Mouse (Mus musculus): ENCODE measurements around the gene Taok2. TPM values are rescaled to one million over a fixed set of nuclear protein-coding genes. Genes with fewer than 3 reads are reported as not detected.

Gene Taok2
- polyA plus RNA-seq, 1 experiment from 2014 or later = 21.6 TPM

GRCm38 (mm10) chr7:126868003-126868402 is 16.5 kb downstream of the Taok2 start:
- Histone ChIP-seq H3K4me2 (ENCODE audit: low read depth, low read length) (no peak overlapping the region), H3K9ac (replicated peaks; ENCODE audit: low read length) (no peak overlapping the region), H3K27me3 (ENCODE audit: control insufficient read depth, insufficient read depth, low read length) (no peaks in the 10 kb centered on the region), H3K4me1 (ENCODE audit: control insufficient read depth, insufficient read depth, low read length) (peaks cover 6% of the 10 kb centered on the region), H3K27ac (replicated peaks; ENCODE audit: low read depth, low read length) (no peak overlapping the region), H3K9me3 (replicated peaks; ENCODE audit: control insufficient read depth, low read length) (no peaks in the 10 kb centered on the region), H3K4me3 (ENCODE audit: low read depth, low read length) (no peak overlapping the region), H3K36me3 (replicated peaks; ENCODE audit: control insufficient read depth, insufficient read depth, low read depth, low read length) (peaks cover 44% of the 10 kb centered on the region)
- no peak for ATAC-seq (replicated peaks; ENCODE audit: insufficient number of reproducible peaks, low FRiP score, low TSS enrichment, low read depth)
- DNase-seq (ENCODE audit: low spot score) = no peak
- 88% methylated on average over 12 of the region's 12 CpGs for WGBS

GRCm38 (mm10) chr7:126867534-126867933 is 17.0 kb downstream of the Taok2 start:
- Histone ChIP-seq H3K27me3 (ENCODE audit: control insufficient read depth, insufficient read depth, low read length) (no peaks in the 10 kb centered on the region), H3K4me1 (ENCODE audit: control insufficient read depth, insufficient read depth, low read length) (peaks cover 6% of the 10 kb centered on the region), H3K9me3 (replicated peaks; ENCODE audit: control insufficient read depth, low read length) (no peaks in the 10 kb centered on the region), H3K4me2 (ENCODE audit: low read depth, low read length) (no peak overlapping the region), H3K9ac (replicated peaks; ENCODE audit: low read length) (no peak overlapping the region), H3K4me3 (ENCODE audit: low read depth, low read length) (no peak overlapping the region), H3K27ac (replicated peaks; ENCODE audit: low read depth, low read length) (no peak overlapping the region), H3K36me3 (replicated peaks; ENCODE audit: control insufficient read depth, insufficient read depth, low read depth, low read length) (peaks cover 39% of the 10 kb centered on the region)
- WGBS = 94% methylated on average over 2 of the region's 2 CpGs
- ATAC-seq (replicated peaks; ENCODE audit: insufficient number of reproducible peaks, low FRiP score, low TSS enrichment, low read depth) (no peak), DNase-seq (ENCODE audit: low spot score) (no peak)

GRCm38 (mm10) chr7:126863791-126864190 is 20.7 kb downstream of the Taok2 start:
- Histone ChIP-seq H3K4me1 (ENCODE audit: control insufficient read depth, insufficient read depth, low read length) (peaks cover 6% of the 10 kb centered on the region), H3K27ac (replicated peaks; ENCODE audit: low read depth, low read length) (no peak overlapping the region), H3K4me2 (ENCODE audit: low read depth, low read length) (peak overlapping the region; percentile 75), H3K9ac (replicated peaks; ENCODE audit: low read length) (peak overlapping the region; percentile 75), H3K27me3 (ENCODE audit: control insufficient read depth, insufficient read depth, low read length) (no peaks in the 10 kb centered on the region), H3K36me3 (replicated peaks; ENCODE audit: control insufficient read depth, insufficient read depth, low read depth, low read length) (peaks cover 13% of the 10 kb centered on the region), H3K4me3 (ENCODE audit: low read depth, low read length) (peak overlapping the region; percentile 46), H3K9me3 (replicated peaks; ENCODE audit: control insufficient read depth, low read length) (no peaks in the 10 kb centered on the region)
- ATAC-seq (replicated peaks; ENCODE audit: insufficient number of reproducible peaks, low FRiP score, low TSS enrichment, low read depth) (no peak), DNase-seq (ENCODE audit: low spot score) (no peak)
- 72% methylated on average over 6 of the region's 6 CpGs for WGBS

- WGBS = under 1% methylated on average over 41 of the region's 41 CpGs
- Histone ChIP-seq H3K27me3 (ENCODE audit: control insufficient read depth, insufficient read depth, low read length) (no peaks in the 10 kb centered on the region), H3K4me3 (ENCODE audit: low read depth, low read length) (peak within 1 kb of the TSS; percentile 46), H3K4me1 (ENCODE audit: control insufficient read depth, insufficient read depth, low read length) (peaks cover 6% of the 10 kb centered on the region), H3K27ac (replicated peaks; ENCODE audit: low read depth, low read length) (peak within 1 kb of the TSS; percentile 43), H3K9me3 (replicated peaks; ENCODE audit: control insufficient read depth, low read length) (no peaks in the 10 kb centered on the region), H3K9ac (replicated peaks; ENCODE audit: low read length) (peak within 1 kb of the TSS; percentile 75), H3K36me3 (replicated peaks; ENCODE audit: control insufficient read depth, insufficient read depth, low read depth, low read length) (peaks cover 10% of the 10 kb centered on the region), H3K4me2 (ENCODE audit: low read depth, low read length) (peak within 1 kb of the TSS; percentile 81)
- peak; percentile 29; the same call in 1 of the 2 replicates for ATAC-seq (replicated peaks; ENCODE audit: insufficient number of reproducible peaks, low FRiP score, low TSS enrichment, low read depth)
- peak; percentile 99 for DNase-seq (ENCODE audit: low spot score)
These were observed 22.2 kb downstream of the Taok2 start, which contains the start of gene Ino80e for GRCm38 (mm10) chr7:126862147-126862784. Gene Ino80e (minus strand): TSS chr7:126862377.

- peaks cover 5% of the 10 kb centered on the region for H3K36me3 ChIP-seq (replicated peaks; ENCODE audit: control insufficient read depth, insufficient read depth, low read depth, low read length)
- H3K4me1 ChIP-seq (ENCODE audit: control insufficient read depth, insufficient read depth, low read length) = peaks cover 6% of the 10 kb centered on the region
- 3% methylated on average over 42 of the region's 42 CpGs for WGBS
- H3K4me3 ChIP-seq (ENCODE audit: low read depth, low read length) = peak within 1 kb of the TSS; percentile 46
- H3K9ac ChIP-seq (replicated peaks; ENCODE audit: low read length) = peak within 1 kb of the TSS; percentile 75
- DNase-seq (ENCODE audit: low spot score) (peak; percentile 98), ATAC-seq (replicated peaks; ENCODE audit: insufficient number of reproducible peaks, low FRiP score, low TSS enrichment, low read depth) (peak; percentile 86)
- peak within 1 kb of the TSS; percentile 81 for H3K4me2 ChIP-seq (ENCODE audit: low read depth, low read length)
- peak within 1 kb of the TSS; percentile 43 for H3K27ac ChIP-seq (replicated peaks; ENCODE audit: low read depth, low read length)
- H3K27me3 ChIP-seq (ENCODE audit: control insufficient read depth, insufficient read depth, low read length) = no peaks in the 10 kb centered on the region
- H3K9me3 ChIP-seq (replicated peaks; ENCODE audit: control insufficient read depth, low read length) = no peaks in the 10 kb centered on the region
These were observed 22.9 kb downstream of the Taok2 start, which contains the start of gene Hirip3 for GRCm38 (mm10) chr7:126861429-126862130. Gene Hirip3 (plus strand): TSS chr7:126861972.

- peak overlapping the region; percentile 81 for H3K4me2 ChIP-seq (ENCODE audit: low read depth, low read length)
- DNase-seq (ENCODE audit: low spot score) = no peak
- peak overlapping the region; percentile 46 for H3K4me3 ChIP-seq (ENCODE audit: low read depth, low read length)
- peaks cover 6% of the 10 kb centered on the region for H3K4me1 ChIP-seq (ENCODE audit: control insufficient read depth, insufficient read depth, low read length)
- H3K9me3 ChIP-seq (replicated peaks; ENCODE audit: control insufficient read depth, low read length) = no peaks in the 10 kb centered on the region
- H3K27me3 ChIP-seq (ENCODE audit: control insufficient read depth, insufficient read depth, low read length) = no peaks in the 10 kb centered on the region
- H3K9ac ChIP-seq (replicated peaks; ENCODE audit: low read length) = peak overlapping the region; percentile 75
- H3K36me3 ChIP-seq (replicated peaks; ENCODE audit: control insufficient read depth, insufficient read depth, low read depth, low read length) = peaks cover under 1% of the 10 kb centered on the region
- no peak for ATAC-seq (replicated peaks; ENCODE audit: insufficient number of reproducible peaks, low FRiP score, low TSS enrichment, low read depth)
- 68% methylated on average over 5 of the region's 5 CpGs for WGBS
- H3K27ac ChIP-seq (replicated peaks; ENCODE audit: low read depth, low read length) = no peak overlapping the region
These were observed 23.5 kb downstream of the Taok2 start for GRCm38 (mm10) chr7:126860987-126861386.

- peaks cover under 1% of the 10 kb centered on the region for H3K36me3 ChIP-seq (replicated peaks; ENCODE audit: control insufficient read depth, insufficient read depth, low read depth, low read length)
These were observed 27.6 kb downstream of the Taok2 start for GRCm38 (mm10) chr7:126856741-126857420.

More at GRCm38 (mm10) chr7:126856741-126857420, 27.6 kb downstream of the Taok2 start:
- no peaks in the 10 kb centered on the region for H3K27me3 ChIP-seq (ENCODE audit: control insufficient read depth, insufficient read depth, low read length)
- H3K4me2 ChIP-seq (ENCODE audit: low read depth, low read length) = no peak overlapping the region
- no peak overlapping the region for H3K4me3 ChIP-seq (ENCODE audit: low read depth, low read length)
- WGBS = 72% methylated on average over 9 of the region's 9 CpGs
- ATAC-seq (replicated peaks; ENCODE audit: insufficient number of reproducible peaks, low FRiP score, low TSS enrichment, low read depth) = no peak
- H3K27ac ChIP-seq (replicated peaks; ENCODE audit: low read depth, low read length) = no peak overlapping the region
- no peaks in the 10 kb centered on the region for H3K4me1 ChIP-seq (ENCODE audit: control insufficient read depth, insufficient read depth, low read length)
- DNase-seq (ENCODE audit: low spot score) = no peak
- H3K9ac ChIP-seq (replicated peaks; ENCODE audit: low read length) = no peak overlapping the region
- H3K9me3 ChIP-seq (replicated peaks; ENCODE audit: control insufficient read depth, low read length) = no peaks in the 10 kb centered on the region

Measured in embryonic facial prominence, embryonic 11.5 days (tissue).